Mouse (Mus musculus) midbrain, embryonic 15.5 days (tissue): Measurements from ENCODE around the gene Rab22a. TPM values are rescaled to one million over a fixed set of nuclear protein-coding genes. Genes with fewer than 3 reads are reported as not detected.
"Not testable (repeated sequence)": the region's sequence is repeated elsewhere in the genome, so short reads cannot be mapped to it uniquely, and the experiment has no call there.

Experiments
- ATAC-seq: fragments of 200-750 bp; cut with Nextera tagmentation; replicated peaks from 2 replicates; pipeline ENCODE4 v1.8.0; 2017; ENCODE audit warnings: moderate TSS enrichment
- H3K27ac ChIP-seq: fragments of 300-500 bp; sonication (generic); 2 replicates; pipeline ENCODE4 v1.5.1; 2015; ENCODE audit warnings: mild to moderate bottlenecking, inconsistent platforms
- H3K27me3 ChIP-seq: fragments of 300-500 bp; sonication (generic); replicated peaks from 2 replicates; pipeline ENCODE4 v1.6.1; 2015; ENCODE audit warnings: inconsistent platforms
- H3K36me3 ChIP-seq: fragments of 300-500 bp; sonication (generic); replicated peaks from 2 replicates; pipeline ENCODE4 v1.6.1; 2015; ENCODE audit warnings: inconsistent platforms
- H3K4me1 ChIP-seq: fragments of 300-500 bp; sonication (generic); 2 replicates; pipeline ENCODE4 v1.6.1; 2015; ENCODE audit warnings: inconsistent platforms
- H3K4me2 ChIP-seq: fragments of 300-500 bp; sonication (generic); 2 replicates; pipeline ENCODE4 v1.6.1; 2015; ENCODE audit warnings: inconsistent platforms, mild to moderate bottlenecking, moderate library complexity
- H3K4me3 ChIP-seq: fragments of 300-500 bp; sonication (generic); 2 replicates; pipeline ENCODE4 v1.5.1; 2015; ENCODE audit warnings: mild to moderate bottlenecking, inconsistent platforms
- H3K9ac ChIP-seq: fragments of 300-500 bp; sonication (generic); 2 replicates; pipeline ENCODE4 v1.6.1; 2015; ENCODE audit warnings: mild to moderate bottlenecking, inconsistent platforms
- H3K9me3 ChIP-seq: fragments of 300-500 bp; sonication (generic); 2 replicates; pipeline ENCODE4 v1.6.1; 2016; ENCODE audit warnings: inconsistent platforms
- WGBS: fragments of 180-500 bp; shearing (Covaris S2); methylation state at CpG from one replicate; pipeline ENCODE4 v1.1.7; 2015; ENCODE audit warnings: mixed read lengths; 5-methylcytosine and 5-hydroxymethylcytosine counted together
- polyA plus RNA-seq: library from polyadenylated mRNA; unstranded; fragments of >200 nt; fragmentation: Nextera tagmentation; extraction: Ambion mirVana; gene quantifications from 2 replicates; pipeline ENCODE4 v1.2.1, GENCODE M21; 2015

The Rab22a gene
- polyA plus RNA-seq, 1 experiment from 2014 or later = 33.8 TPM

GRCm38 (mm10) chr2:173705827-173706551 is 46.4 kb downstream of the Rab22a start:
- Histone ChIP-seq H3K4me3 (no peak overlapping the region), H3K9me3 (no peaks in the 10 kb centered on the region), H3K4me2 (no peak overlapping the region), H3K4me1 (no peaks in the 10 kb centered on the region), H3K9ac (no peak overlapping the region), H3K27me3 (no peaks in the 10 kb centered on the region), H3K36me3 (peaks cover 6% of the 10 kb centered on the region; the same call in 1 of the 2 replicates), H3K27ac (no peak overlapping the region)
- no peak for ATAC-seq
- 79% methylated on average over 15 of the region's 15 CpGs for WGBS

- not testable (repeated sequence) for H3K27me3 ChIP-seq, H3K9me3 ChIP-seq, H3K4me3 ChIP-seq, ATAC-seq, H3K4me1 ChIP-seq, H3K27ac ChIP-seq, H3K9ac ChIP-seq, H3K36me3 ChIP-seq, H3K4me2 ChIP-seq
Observed at GRCm38 (mm10) chr2:173707626-173708025, 48.1 kb downstream of the Rab22a start.

- Histone ChIP-seq H3K9me3 (no peaks in the 10 kb centered on the region), H3K4me1 (peaks cover 6% of the 10 kb centered on the region), H3K9ac (no peak overlapping the region), H3K36me3 (no peaks in the 10 kb centered on the region), H3K27ac (no peak overlapping the region), H3K27me3 (no peaks in the 10 kb centered on the region), H3K4me3 (no peak overlapping the region), H3K4me2 (no peak overlapping the region)
- ATAC-seq = no peak
- 74% methylated on average over 6 of the region's 6 CpGs for WGBS
Observed at GRCm38 (mm10) chr2:173710193-173710592, 50.6 kb downstream of the Rab22a start.

- WGBS = 66% methylated on average over 10 of the region's 10 CpGs
- Histone ChIP-seq H3K27me3 (no peaks in the 10 kb centered on the region), H3K4me1 (peaks cover 9% of the 10 kb centered on the region), H3K27ac (no peak overlapping the region), H3K36me3 (no peaks in the 10 kb centered on the region), H3K9me3 (no peaks in the 10 kb centered on the region), H3K4me2 (no peak overlapping the region), H3K9ac (no peak overlapping the region), H3K4me3 (no peak overlapping the region)
- ATAC-seq = no peak
Observed at GRCm38 (mm10) chr2:173712656-173713055, 53.1 kb downstream of the Rab22a start.

GRCm38 (mm10) chr2:173713241-173713640 is 53.7 kb downstream of the Rab22a start:
- WGBS = 84% methylated on average over 4 of the region's 4 CpGs

GRCm38 (mm10) chr2:173714620-173715218 is 55.2 kb downstream of the Rab22a start:
- no peaks in the 10 kb centered on the region for H3K36me3 ChIP-seq
- ATAC-seq = peak; percentile 44
- peaks cover 9% of the 10 kb centered on the region for H3K4me1 ChIP-seq
- H3K27me3 ChIP-seq = no peaks in the 10 kb centered on the region
- no peaks in the 10 kb centered on the region for H3K9me3 ChIP-seq
- H3K9ac ChIP-seq = no peak overlapping the region
- 0 out of 2 replicates have a peak overlapping the region, but pooled peaks have one; percentile 0 for H3K27ac ChIP-seq
- no peak overlapping the region for H3K4me3 ChIP-seq
- H3K4me2 ChIP-seq = no peak overlapping the region
- 31% methylated on average over 8 of the region's 8 CpGs for WGBS

More at GRCm38 (mm10) chr2:173713241-173713640, 53.7 kb downstream of the Rab22a start:
- Histone ChIP-seq H3K4me1 (peaks cover 9% of the 10 kb centered on the region), H3K27me3 (no peaks in the 10 kb centered on the region), H3K9me3 (no peaks in the 10 kb centered on the region), H3K9ac (no peak overlapping the region), H3K4me3 (no peak overlapping the region), H3K4me2 (no peak overlapping the region), H3K36me3 (no peaks in the 10 kb centered on the region), H3K27ac (no peak overlapping the region)
- no peak for ATAC-seq

- Histone ChIP-seq H3K36me3 (no peaks in the 10 kb centered on the region), H3K9me3 (no peaks in the 10 kb centered on the region), H3K4me2 (no peak overlapping the region), H3K4me1 (peaks cover 9% of the 10 kb centered on the region), H3K27me3 (no peaks in the 10 kb centered on the region), H3K27ac (no peak overlapping the region), H3K9ac (no peak overlapping the region), H3K4me3 (no peak overlapping the region)
- WGBS = 91% methylated on average over 5 of the region's 5 CpGs
- no peak for ATAC-seq
Observed at GRCm38 (mm10) chr2:173716966-173717365, 57.4 kb downstream of the Rab22a start.

- not testable (repeated sequence) for ATAC-seq, H3K27me3 ChIP-seq, H3K9me3 ChIP-seq, H3K9ac ChIP-seq, H3K4me2 ChIP-seq, H3K4me1 ChIP-seq, H3K36me3 ChIP-seq, H3K4me3 ChIP-seq, H3K27ac ChIP-seq
- 96% methylated on average over 6 of the region's 7 CpGs for WGBS
Observed at GRCm38 (mm10) chr2:173719115-173719514, 59.6 kb downstream of the Rab22a start, which contains the start of gene 1700010B08Rik. Gene 1700010B08Rik (plus strand): TSS chr2:173719415.

- Histone ChIP-seq H3K4me3 (no peak overlapping the region), H3K4me2 (no peak overlapping the region), H3K36me3 (no peaks in the 10 kb centered on the region), H3K27ac (no peak overlapping the region), H3K4me1 (no peaks in the 10 kb centered on the region), H3K9ac (no peak overlapping the region), H3K9me3 (no peaks in the 10 kb centered on the region), H3K27me3 (no peaks in the 10 kb centered on the region)
- ATAC-seq = no peak
- WGBS = 74% methylated on average over 11 of the region's 11 CpGs
Observed at GRCm38 (mm10) chr2:173722251-173722857, 62.8 kb downstream of the Rab22a start.

GRCm38 (mm10) chr2:173724382-173724781 is 64.8 kb downstream of the Rab22a start:
- no peaks in the 10 kb centered on the region for H3K27me3 ChIP-seq
- no peak overlapping the region for H3K27ac ChIP-seq
- WGBS = 54% methylated on average over 14 of the region's 14 CpGs
- no peak overlapping the region for H3K9ac ChIP-seq
- no peak overlapping the region for H3K4me2 ChIP-seq
- H3K36me3 ChIP-seq = no peaks in the 10 kb centered on the region
- no peaks in the 10 kb centered on the region for H3K4me1 ChIP-seq
- no peak overlapping the region for H3K4me3 ChIP-seq
- ATAC-seq = no peak
- no peaks in the 10 kb centered on the region for H3K9me3 ChIP-seq

GRCm38 (mm10) chr2:173724940-173725807 is 65.6 kb downstream of the Rab22a start:
- Histone ChIP-seq H3K4me1 (peaks cover under 1% of the 10 kb centered on the region), H3K4me2 (no peak overlapping the region), H3K36me3 (no peaks in the 10 kb centered on the region), H3K9me3 (no peaks in the 10 kb centered on the region), H3K9ac (no peak overlapping the region), H3K4me3 (no peak overlapping the region), H3K27ac (no peak overlapping the region), H3K27me3 (no peaks in the 10 kb centered on the region)
- ATAC-seq = no peak
- WGBS = 60% methylated on average over 15 of the region's 15 CpGs

- WGBS = 88% methylated on average over 4 of the region's 4 CpGs
- Histone ChIP-seq H3K27ac (no peak overlapping the region), H3K4me2 (no peak overlapping the region), H3K27me3 (no peaks in the 10 kb centered on the region), H3K9me3 (no peaks in the 10 kb centered on the region), H3K4me1 (peaks cover 7% of the 10 kb centered on the region), H3K4me3 (no peak overlapping the region), H3K9ac (no peak overlapping the region), H3K36me3 (no peaks in the 10 kb centered on the region)
- no peak for ATAC-seq
Observed at GRCm38 (mm10) chr2:173725819-173726218, 66.3 kb downstream of the Rab22a start.
